ENCODE assay signal across 8 mouse cellular contexts in the genomic region with DNA sequence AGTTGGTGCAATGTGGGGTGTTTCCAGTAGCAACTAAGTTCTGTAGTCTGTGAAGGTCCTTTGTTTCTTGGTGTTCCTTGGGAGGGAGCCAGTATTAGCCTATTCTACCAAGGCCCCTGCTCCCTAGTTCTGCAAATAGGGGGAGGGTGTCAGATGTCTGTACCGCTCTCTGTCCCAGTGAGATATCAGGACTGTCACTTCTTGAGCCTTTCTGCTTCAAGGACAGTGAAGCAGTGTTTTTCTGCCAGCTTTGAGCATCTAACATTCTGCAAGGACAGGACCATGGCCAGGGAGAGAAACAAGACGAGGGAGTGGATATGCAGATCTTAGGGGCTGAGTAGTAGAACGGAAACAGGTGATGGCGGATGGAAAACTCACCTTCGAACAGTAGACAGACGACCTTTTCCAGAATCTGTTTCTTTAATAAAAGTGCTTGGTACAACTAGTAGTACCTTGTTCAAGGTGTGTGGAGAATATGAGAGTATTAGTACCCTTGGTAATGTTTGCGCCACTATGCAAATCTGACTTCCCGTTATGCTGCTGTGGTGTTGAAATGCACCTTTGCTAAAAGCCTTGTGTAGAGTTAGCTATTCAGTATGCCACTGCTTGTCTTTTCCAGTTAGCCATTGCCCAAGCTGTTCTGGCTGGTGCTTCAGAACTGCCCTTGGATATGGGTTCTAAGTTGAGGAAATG. TPM values are rescaled to one million over a fixed set of nuclear protein-coding genes. Genes with fewer than 3 reads are reported as not detected.
A peak's percentile ranks its signal among the peaks of the same experiment; 100 is the strongest.
DNase-seq lines count a peak whose midpoint lies in the region; ATAC-seq and TF ChIP-seq lines count a peak whose summit lies in the region.

No protein-coding gene starts in this region.

- peak overlapping the region; percentile 66 for H3K4me3 ChIP-seq in lung, embryonic 15.5 days
- peak overlapping the region; percentile 91 for H3K4me3 ChIP-seq in embryonic facial prominence, embryonic 15.5 days (replicated peaks)
- H3K4me3 ChIP-seq in limb, embryonic 11.5 days (ENCODE audit: low read depth, low read length), result peak overlapping the region; percentile 94
- peak overlapping the region; percentile 93 for H3K4me3 ChIP-seq in olfactory bulb, adult 2 months (ENCODE audit: insufficient read depth, low read depth, low read length)

- H3K27ac ChIP-seq in lung, embryonic 15.5 days, result peak overlapping the region; percentile 9; the same call in 1 of the 2 replicates
- H3K27ac ChIP-seq in embryonic facial prominence, embryonic 15.5 days (replicated peaks), result 0 out of 2 replicates have a peak overlapping the region, but pooled peaks have one; percentile 22
- H3K27ac ChIP-seq in limb, embryonic 11.5 days (replicated peaks; ENCODE audit: low read depth, low read length), result no peak overlapping the region
- peak overlapping the region; percentile 56 for H3K27ac ChIP-seq in olfactory bulb, adult 2 months (ENCODE audit: insufficient read depth, low read depth, low read length)

- 32% methylated on average over 8 of the region's 8 CpGs for WGBS in lung, embryonic 15.5 days
- WGBS in embryonic facial prominence, embryonic 15.5 days, result 41% methylated on average over 8 of the region's 8 CpGs
- WGBS in limb, embryonic 11.5 days, result 76% methylated on average over 8 of the region's 8 CpGs
- 16% methylated on average over 8 of the region's 8 CpGs for WGBS in olfactory bulb, adult 2 months

- no peak for DNase-seq in lung, postnatal 36 days
- DNase-seq in limb, embryonic 11.5 days (ENCODE audit: low spot score), result no peak
- DNase-seq in layer of hippocampus, postnatal 14 days (ENCODE audit: low spot score in 2 of 2), result no peak
- DNase-seq in kidney, postnatal 25 days, result no peak

- no peaks in the 10 kb centered on the region for H3K27me3 ChIP-seq in lung, embryonic 15.5 days
- H3K27me3 ChIP-seq in embryonic facial prominence, embryonic 15.5 days, result no peaks in the 10 kb centered on the region
- H3K27me3 ChIP-seq in limb, embryonic 11.5 days (ENCODE audit: control insufficient read depth, insufficient read depth, low read length), result no peaks in the 10 kb centered on the region

- H3K4me2 ChIP-seq in lung, embryonic 15.5 days, result peak overlapping the region; percentile 90
- H3K4me2 ChIP-seq in embryonic facial prominence, embryonic 15.5 days (replicated peaks), result peak overlapping the region; percentile 92
- peak overlapping the region; percentile 100 for H3K4me2 ChIP-seq in limb, embryonic 11.5 days (ENCODE audit: low read depth, severe bottlenecking)

- ATAC-seq in lung, embryonic 15.5 days (ENCODE audit: borderline replicate concordance, extremely low read depth, low FRiP score, low TSS enrichment), result no peak
- no peak for ATAC-seq in embryonic facial prominence, embryonic 15.5 days (ENCODE audit: insufficient number of reproducible peaks, low FRiP score, low TSS enrichment, low read depth)
- ATAC-seq in limb, embryonic 11.5 days (ENCODE audit: insufficient number of reproducible peaks, low FRiP score, low TSS enrichment, low read depth), result no peak
- no peak for ATAC-seq in erythroid progenitor cell, adult 5-6 weeks (replicated peaks; ENCODE audit: low FRiP score, poor library complexity, severe bottlenecking)

- peaks cover 58% of the 10 kb centered on the region for H3K36me3 ChIP-seq in lung, embryonic 15.5 days
- H3K36me3 ChIP-seq in embryonic facial prominence, embryonic 15.5 days, result peaks cover 62% of the 10 kb centered on the region
- peaks cover 45% of the 10 kb centered on the region for H3K36me3 ChIP-seq in limb, embryonic 11.5 days (ENCODE audit: control insufficient read depth, insufficient read depth, low read length)

- no peak for TF ChIP-seq CTCF in olfactory bulb, adult 2 months (IDR thresholded peaks at IDR 0.05; ENCODE audit: insufficient read depth, low read depth, low read length)

- peak overlapping the region; percentile 65 for H3K9ac ChIP-seq in lung, embryonic 15.5 days
- peak overlapping the region; percentile 53 for H3K9ac ChIP-seq in embryonic facial prominence, embryonic 15.5 days
- peak overlapping the region; percentile 41 for H3K9ac ChIP-seq in limb, embryonic 11.5 days (ENCODE audit: low read length)

- H3K9me3 ChIP-seq in lung, embryonic 15.5 days, result no peaks in the 10 kb centered on the region
- H3K9me3 ChIP-seq in embryonic facial prominence, embryonic 15.5 days (replicated peaks), result no peaks in the 10 kb centered on the region
- H3K9me3 ChIP-seq in limb, embryonic 11.5 days (ENCODE audit: control insufficient read depth, low read length), result no peaks in the 10 kb centered on the region

- TF ChIP-seq POLR2A in olfactory bulb, adult 2 months (IDR thresholded peaks at IDR 0.05; ENCODE audit: insufficient read depth, low read depth, low read length), result no peak

- peaks cover 78% of the 10 kb centered on the region for H3K4me1 ChIP-seq in lung, embryonic 15.5 days
- peaks cover 79% of the 10 kb centered on the region for H3K4me1 ChIP-seq in embryonic facial prominence, embryonic 15.5 days
- H3K4me1 ChIP-seq in limb, embryonic 11.5 days (ENCODE audit: control insufficient read depth, insufficient read depth, low read length), result peaks cover 43% of the 10 kb centered on the region
- H3K4me1 ChIP-seq in olfactory bulb, adult 2 months (ENCODE audit: control insufficient read depth, insufficient read depth, low read length), result peaks cover 34% of the 10 kb centered on the region

RNA-seq across cellular contexts. Expression of a gene that starts 3.7 kb away (rescaled TPM):
- polyA plus RNA-seq in lung, embryonic 15.5 days (2015; fragmentation: Nextera tagmentation; extraction: Ambion mirVana), result 210 and 224 TPM in 2 replicates
- 179 and 181 TPM in 2 replicates for polyA plus RNA-seq in embryonic facial prominence, embryonic 15.5 days (2015; fragmentation: Nextera tagmentation; extraction: Ambion mirVana)
- 309 and 322 TPM in 2 replicates for polyA plus RNA-seq in limb, embryonic 11.5 days (2014; fragmentation: Nextera tagmentation; extraction: Ambion mirVana)
- polyA plus RNA-seq in olfactory bulb, adult 2 months (2012; ENCODE audit: insufficient read depth, insufficient read length, low replicate concordance, missing spikeins), result 299 and 337 TPM in 2 replicates
- total RNA-seq in erythroid progenitor cell, adult 5-6 weeks (2015; ENCODE audit: low replicate concordance), result 13.7 and 18.9 TPM in 2 replicates
- 9.4 and 13.2 TPM in 2 replicates for total RNA-seq in erythroid progenitor cell, adult 5-6 weeks (2017; ENCODE audit: low replicate concordance)
- 100 to 1,000 TPM; 702 to 713 TPM for total RNA-seq in layer of hippocampus, postnatal 14 days (2021)

RNA-seq across cellular contexts. Expression of a gene that starts 35.7 kb away (rescaled TPM):
- polyA plus RNA-seq in lung, embryonic 15.5 days (2015; fragmentation: Nextera tagmentation; extraction: Ambion mirVana), result 0.15 and 0.35 TPM in 2 replicates
- 0.16 and 0.39 TPM in 2 replicates for polyA plus RNA-seq in embryonic facial prominence, embryonic 15.5 days (2015; fragmentation: Nextera tagmentation; extraction: Ambion mirVana)
- 0.09 TPM in 1 of 2 replicates, not detected in the other for polyA plus RNA-seq in limb, embryonic 11.5 days (2014; fragmentation: Nextera tagmentation; extraction: Ambion mirVana)
- polyA plus RNA-seq in olfactory bulb, adult 2 months (2012; ENCODE audit: insufficient read depth, insufficient read length, low replicate concordance, missing spikeins), result not detected in 2 replicates
- not detected in 2 replicates for total RNA-seq in erythroid progenitor cell, adult 5-6 weeks (2015; ENCODE audit: low replicate concordance)
- total RNA-seq in erythroid progenitor cell, adult 5-6 weeks (2017; ENCODE audit: low replicate concordance), result 2.1 TPM in 1 of 2 replicates, not detected in the other
- 1 to 10 TPM; 2.5 to 2.6 TPM for total RNA-seq in layer of hippocampus, postnatal 14 days (2021)
